Mouse (Mus musculus) thymus, postnatal 10 days (tissue): ENCODE data around the gene Gm5460.

Experiments used
- DNase-seq, 2 experiments: peaks; one replicate each; pipeline ENCODE4 v3.0.0; 2021; ENCODE audit warnings: low spot score in 2 of 2

The Gm5460 gene

GRCm38 (mm10) chr14:34016381-34016780, at the start of gene Gm5460:
Gene Gm5460, plus strand, starts transcription at chr14:34016758.
- DNase-seq: no peak

GRCm38 (mm10) chr14:33972679-33973078, 43.9 kb upstream of the Gm5460 start:
- no peak for DNase-seq

GRCm38 (mm10) chr14:33974752-33975151, 41.8 kb upstream of the Gm5460 start:
- DNase-seq: no peak

- no peak for DNase-seq
Observed at GRCm38 (mm10) chr14:33977748-33978147, 38.8 kb upstream of the Gm5460 start.

- DNase-seq: no peak
Observed at GRCm38 (mm10) chr14:33978604-33979059, 37.9 kb upstream of the Gm5460 start, which contains the start of gene Zfp488. Gene Zfp488, minus strand, starts transcription at chr14:33978764.

- no peak for DNase-seq
Observed at GRCm38 (mm10) chr14:33989201-33989600, 27.4 kb upstream of the Gm5460 start.

- DNase-seq: no peak
Observed at GRCm38 (mm10) chr14:33991971-33992370, 24.6 kb upstream of the Gm5460 start.

- DNase-seq: no peak
Observed at GRCm38 (mm10) chr14:33993051-33993450, 23.5 kb upstream of the Gm5460 start.

GRCm38 (mm10) chr14:33993521-33994289, 22.9 kb upstream of the Gm5460 start:
- no peak for DNase-seq

GRCm38 (mm10) chr14:33997427-33997826, 19.1 kb upstream of the Gm5460 start:
- no peak for DNase-seq

- no peak for DNase-seq
Observed at GRCm38 (mm10) chr14:34000076-34000475, 16.5 kb upstream of the Gm5460 start.

GRCm38 (mm10) chr14:34001445-34001844, 15.1 kb upstream of the Gm5460 start:
- DNase-seq: no peak

GRCm38 (mm10) chr14:34002358-34002757, 14.2 kb upstream of the Gm5460 start:
- no peak for DNase-seq

GRCm38 (mm10) chr14:34015063-34015462, 1.5 kb upstream of the Gm5460 start, which contains the start of gene Gm30083:
Gene Gm30083, minus strand, starts transcription at chr14:34015182.
- no peak for DNase-seq

GRCm38 (mm10) chr14:34016938-34017337, 380 bp downstream of the Gm5460 start:
- no peak for DNase-seq

- no peak for DNase-seq
Observed at GRCm38 (mm10) chr14:34026710-34027109, 10.2 kb downstream of the Gm5460 start.

- no peak for DNase-seq
Observed at GRCm38 (mm10) chr14:34033841-34034610, 17.5 kb downstream of the Gm5460 start.

GRCm38 (mm10) chr14:34041241-34041640, 24.7 kb downstream of the Gm5460 start:
- no peak for DNase-seq

- DNase-seq: no peak
Observed at GRCm38 (mm10) chr14:34043341-34043740, 26.8 kb downstream of the Gm5460 start.

- no peak for DNase-seq
Observed at GRCm38 (mm10) chr14:34050101-34050779, 33.7 kb downstream of the Gm5460 start.

- no peak for DNase-seq
Observed at GRCm38 (mm10) chr14:34052516-34052915, 36.0 kb downstream of the Gm5460 start, which contains the start of gene Antxrl. Gene Antxrl, plus strand, starts transcription at chr14:34052707.

GRCm38 (mm10) chr14:34071665-34072064, 55.1 kb downstream of the Gm5460 start:
- DNase-seq: no peak
